Mouse (Mus musculus): ENCODE data around the gene Hspb8.

DNA sequence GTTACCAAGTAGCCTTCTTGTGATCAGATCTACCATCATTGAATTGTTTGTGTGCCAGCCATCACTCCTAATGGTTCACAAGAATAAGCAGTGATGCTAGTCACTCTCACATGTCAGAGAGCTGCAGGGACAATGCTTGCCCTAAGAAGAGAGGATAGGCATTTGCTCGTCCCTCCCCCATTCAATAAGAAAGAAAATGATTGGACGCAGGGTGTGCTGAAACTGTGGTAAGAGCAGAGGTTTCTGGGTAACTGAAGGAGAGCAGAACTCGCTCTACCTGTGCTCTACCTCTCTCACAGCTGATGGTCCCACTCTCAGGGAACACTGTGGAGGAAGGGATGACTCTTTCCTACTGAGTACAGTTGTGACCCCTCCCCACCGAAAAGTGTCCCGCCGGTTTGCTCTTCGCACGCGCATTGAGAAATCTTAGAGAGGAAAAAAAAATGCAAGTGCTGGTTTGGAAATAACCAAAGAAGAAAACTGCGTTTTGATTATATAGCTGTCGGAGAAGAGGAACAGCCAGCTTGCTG, 25.2 kb upstream of the Hspb8 start:
- TF ChIP-seq CTCF (IDR thresholded peaks at IDR 0.05; ENCODE audit: low read depth) = no peak
- TF ChIP-seq EP300 (IDR thresholded peaks at IDR 0.05; ENCODE audit: low read depth) = no peak

All from liver, embryonic 14.5 days (tissue).